Mouse (Mus musculus): Measurements from ENCODE around the gene Ube2g1. TPM values are rescaled to one million over a fixed set of nuclear protein-coding genes. Genes with fewer than 3 reads are reported as not detected.

The Ube2g1 gene
- total and polyA plus RNA-seq, 2 experiments, result 8.2 to 26.6 TPM

DNA sequence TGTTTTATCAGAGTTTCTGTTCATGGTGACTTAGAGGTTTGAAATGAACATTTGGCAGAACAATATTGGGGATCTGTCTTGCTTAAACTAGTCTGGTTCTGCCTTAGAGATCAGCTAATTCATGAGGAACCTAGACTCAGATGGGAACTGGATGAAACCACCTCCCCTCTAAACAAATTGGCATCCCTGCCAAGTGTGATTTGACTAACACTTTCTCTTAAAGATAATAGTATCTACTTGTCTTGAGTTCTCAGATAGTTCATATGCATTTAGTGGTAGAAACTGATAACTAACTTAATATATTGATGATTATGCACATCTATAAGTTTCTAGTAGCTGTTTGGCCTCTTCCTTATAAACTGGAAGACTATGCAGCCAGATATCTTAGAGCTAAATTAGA lies 79.6 kb downstream of the Ube2g1 start:
- Histone ChIP-seq H3K4me3 (ENCODE audit: insufficient read depth, low read depth, low read length) (no peak overlapping the region), H3K27ac (replicated peaks; ENCODE audit: insufficient read depth, low read depth, low read length) (no peak overlapping the region), H3K4me1 (ENCODE audit: control insufficient read depth, insufficient read depth, low read length) (peaks cover 21% of the 10 kb centered on the region), H3K36me3 (ENCODE audit: control insufficient read depth, insufficient read depth, low read length) (no peaks in the 10 kb centered on the region; the same call in 1 of the 2 replicates), H3K9ac (ENCODE audit: low read depth, low read length) (no peak overlapping the region), H3K27me3 (ENCODE audit: control insufficient read depth, insufficient read depth, low read length) (no peaks in the 10 kb centered on the region), H3K79me2 (ENCODE audit: control insufficient read depth, insufficient read depth, low read length) (peaks cover 14% of the 10 kb centered on the region; the same call in 1 of the 2 replicates)
- no peak for TF ChIP-seq POLR2A (IDR thresholded peaks at IDR 0.05; ENCODE audit: extremely low read depth, insufficient read depth, low read length)
- no peak for TF ChIP-seq CTCF (IDR thresholded peaks at IDR 0.05; ENCODE audit: low read depth, low read length)
- DNase-seq (ENCODE audit: extremely low read depth, low read depth, low spot score), result no peak

DNA sequence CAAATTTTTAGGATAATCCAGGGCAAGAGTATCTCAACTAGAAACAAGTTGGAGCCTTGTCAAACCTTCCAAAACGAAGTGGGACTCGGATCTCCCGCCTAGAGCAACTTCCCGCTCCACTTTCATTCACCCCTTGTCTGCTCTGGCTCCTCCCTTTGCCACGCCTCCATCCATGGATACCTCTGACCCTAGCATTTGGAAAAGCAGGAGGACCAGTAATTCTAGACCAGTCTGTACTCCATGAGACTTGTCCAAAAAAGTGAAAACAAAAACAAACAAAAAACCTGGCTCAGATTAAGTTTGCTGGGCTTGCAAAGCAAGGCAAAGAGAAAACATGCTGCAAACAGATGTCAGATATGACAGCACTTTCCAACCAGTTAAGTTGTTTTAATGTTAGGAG lies 81.2 kb downstream of the Ube2g1 start:
- no peak overlapping the region for H3K9ac ChIP-seq (ENCODE audit: low read depth, low read length)
- peaks cover 24% of the 10 kb centered on the region for H3K4me1 ChIP-seq (ENCODE audit: control insufficient read depth, insufficient read depth, low read length)
- H3K4me3 ChIP-seq (ENCODE audit: insufficient read depth, low read depth, low read length), result no peak overlapping the region
- no peaks in the 10 kb centered on the region for H3K36me3 ChIP-seq (ENCODE audit: control insufficient read depth, insufficient read depth, low read length)
- 6% methylated on average over 5 of the region's 5 CpGs for WGBS
- DNase-seq (ENCODE audit: extremely low read depth, low read depth, low spot score), result peak; percentile 85
- peaks cover 27% of the 10 kb centered on the region; the same call in 1 of the 2 replicates for H3K79me2 ChIP-seq (ENCODE audit: control insufficient read depth, insufficient read depth, low read length)
- no peaks in the 10 kb centered on the region for H3K27me3 ChIP-seq (ENCODE audit: control insufficient read depth, insufficient read depth, low read length)
- TF ChIP-seq POLR2A (IDR thresholded peaks at IDR 0.05; ENCODE audit: extremely low read depth, insufficient read depth, low read length), result no peak
- TF ChIP-seq CTCF (IDR thresholded peaks at IDR 0.05; ENCODE audit: low read depth, low read length), result no peak
- no peak overlapping the region for H3K27ac ChIP-seq (replicated peaks; ENCODE audit: insufficient read depth, low read depth, low read length)

DNA sequence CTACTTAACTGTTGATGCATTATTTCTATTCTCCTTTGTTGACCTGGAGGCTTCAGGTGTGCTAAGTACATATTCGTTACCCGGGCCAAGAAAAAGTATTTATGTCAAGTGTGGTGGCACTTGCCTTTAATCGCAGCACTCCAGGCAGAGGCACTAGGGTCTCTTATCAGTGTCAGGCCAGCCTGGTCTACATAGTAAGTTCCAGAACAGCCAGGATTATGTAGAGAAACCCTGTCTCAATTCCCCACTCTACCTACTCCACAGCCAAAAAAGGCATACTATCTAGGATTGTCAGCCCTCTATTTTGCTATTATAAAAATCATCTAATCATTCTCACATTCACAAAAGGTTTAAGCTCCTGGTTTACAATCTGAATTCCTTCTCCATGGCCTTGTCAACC lies 82.0 kb downstream of the Ube2g1 start:
- Histone ChIP-seq H3K27me3 (ENCODE audit: control insufficient read depth, insufficient read depth, low read length) (no peaks in the 10 kb centered on the region), H3K79me2 (ENCODE audit: control insufficient read depth, insufficient read depth, low read length) (peaks cover 34% of the 10 kb centered on the region), H3K36me3 (ENCODE audit: control insufficient read depth, insufficient read depth, low read length) (no peaks in the 10 kb centered on the region), H3K27ac (replicated peaks; ENCODE audit: insufficient read depth, low read depth, low read length) (no peak overlapping the region), H3K4me1 (ENCODE audit: control insufficient read depth, insufficient read depth, low read length) (peaks cover 26% of the 10 kb centered on the region), H3K4me3 (ENCODE audit: insufficient read depth, low read depth, low read length) (no peak overlapping the region), H3K9ac (ENCODE audit: low read depth, low read length) (no peak overlapping the region)
- WGBS, result 52% methylated on average over 3 of the region's 3 CpGs
- TF ChIP-seq POLR2A (IDR thresholded peaks at IDR 0.05; ENCODE audit: extremely low read depth, insufficient read depth, low read length), result no peak
- TF ChIP-seq CTCF (IDR thresholded peaks at IDR 0.05; ENCODE audit: low read depth, low read length), result no peak
- no peak for DNase-seq (ENCODE audit: extremely low read depth, low read depth, low spot score)

DNA sequence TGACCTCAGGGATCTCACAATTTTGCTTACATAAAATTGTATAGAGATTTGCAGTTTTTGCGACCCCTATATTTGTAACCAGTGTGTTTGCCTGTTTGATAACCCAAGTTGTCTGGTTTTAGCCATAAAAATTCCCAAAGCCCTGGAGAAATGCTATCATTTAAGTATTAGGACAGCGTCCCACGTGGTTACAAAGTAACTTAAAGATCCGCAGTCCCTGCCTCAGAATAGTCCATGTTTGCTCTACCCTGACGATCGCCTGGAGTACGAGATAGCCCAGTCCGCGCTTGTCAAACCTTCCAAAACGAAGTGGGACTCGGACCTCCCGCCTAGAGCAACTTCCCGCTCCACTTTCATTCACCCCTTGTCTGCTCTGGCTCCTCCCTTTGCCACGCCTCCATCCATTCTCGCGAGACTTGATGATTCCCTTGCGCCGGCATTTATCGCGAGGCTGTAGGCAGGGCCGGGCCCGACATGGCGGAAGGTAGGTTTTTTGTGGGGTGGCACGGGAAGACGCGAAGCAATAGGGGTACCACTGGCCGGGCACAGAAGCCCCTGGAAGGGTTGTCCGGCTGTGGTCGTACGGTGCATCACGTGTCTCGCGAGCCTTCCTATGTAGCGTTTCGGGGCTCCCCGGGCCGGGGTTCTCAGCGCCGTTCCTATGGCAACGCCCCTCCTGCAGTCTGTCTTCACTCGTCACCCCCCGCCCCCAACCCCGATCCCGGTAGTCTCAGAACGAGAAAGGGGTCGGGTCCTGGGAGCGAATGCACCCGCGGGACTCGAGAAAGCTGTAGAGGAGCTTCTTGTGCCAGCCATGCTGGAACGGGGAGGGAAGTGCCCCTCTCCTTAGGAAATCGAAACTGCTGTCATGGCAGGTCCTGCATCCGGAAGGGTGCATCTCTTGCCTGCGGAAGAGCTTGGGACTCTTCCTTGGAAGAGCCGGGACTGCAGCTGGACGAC lies 82.7 kb downstream of the Ube2g1 start, which contains the start of gene Ankfy1:
Ankfy1 (plus strand) TSS at position 456 of the 960 bp plus-strand sequence.
- Histone ChIP-seq H3K36me3 (ENCODE audit: control insufficient read depth, insufficient read depth, low read length) (no peaks in the 10 kb centered on the region), H3K4me3 (ENCODE audit: insufficient read depth, low read depth, low read length) (peak within 1 kb of the TSS; percentile 87), H3K79me2 (ENCODE audit: control insufficient read depth, insufficient read depth, low read length) (peaks cover 34% of the 10 kb centered on the region), H3K4me1 (ENCODE audit: control insufficient read depth, insufficient read depth, low read length) (peaks cover 26% of the 10 kb centered on the region), H3K27ac (replicated peaks; ENCODE audit: insufficient read depth, low read depth, low read length) (peak within 1 kb of the TSS; percentile 37), H3K27me3 (ENCODE audit: control insufficient read depth, insufficient read depth, low read length) (no peaks in the 10 kb centered on the region), H3K9ac (ENCODE audit: low read depth, low read length) (peak within 1 kb of the TSS; percentile 58)
- TF ChIP-seq CTCF (IDR thresholded peaks at IDR 0.05; ENCODE audit: low read depth, low read length), result no peak
- TF ChIP-seq POLR2A (IDR thresholded peaks at IDR 0.05; ENCODE audit: extremely low read depth, insufficient read depth, low read length), result peak; percentile 74; the same call in 1 of the 2 replicates
- under 1% methylated on average over 56 of the region's 56 CpGs for WGBS
- peak; percentile 82 for DNase-seq (ENCODE audit: extremely low read depth, low read depth, low spot score)

DNA sequence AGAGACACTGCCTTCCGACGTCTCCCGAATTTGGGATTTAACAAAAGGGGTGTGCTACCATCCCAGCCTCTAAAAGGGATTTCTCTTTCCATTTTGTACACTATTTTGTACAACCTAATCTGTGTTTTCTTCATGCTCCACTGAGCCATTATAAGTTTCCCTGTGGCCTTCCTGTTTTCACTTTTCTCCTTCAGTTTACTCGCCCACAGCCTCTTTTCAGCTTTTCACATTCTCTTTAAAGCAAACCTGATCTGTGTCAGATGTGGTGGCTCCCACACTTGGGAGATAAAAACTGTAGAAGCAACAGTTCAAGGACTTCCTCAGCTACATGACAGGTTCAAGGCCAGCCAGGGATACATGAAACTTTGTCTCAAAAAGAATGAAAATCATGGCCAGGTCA lies 85.3 kb downstream of the Ube2g1 start:
- no peak for DNase-seq (ENCODE audit: extremely low read depth, low read depth, low spot score)
- H3K27me3 ChIP-seq (ENCODE audit: control insufficient read depth, insufficient read depth, low read length), result no peaks in the 10 kb centered on the region
- H3K4me3 ChIP-seq (ENCODE audit: insufficient read depth, low read depth, low read length), result no peak overlapping the region
- peaks cover 40% of the 10 kb centered on the region for H3K79me2 ChIP-seq (ENCODE audit: control insufficient read depth, insufficient read depth, low read length)
- WGBS, result 80% methylated on average over 4 of the region's 4 CpGs
- H3K9ac ChIP-seq (ENCODE audit: low read depth, low read length), result no peak overlapping the region
- no peak overlapping the region for H3K27ac ChIP-seq (replicated peaks; ENCODE audit: insufficient read depth, low read depth, low read length)
- H3K36me3 ChIP-seq (ENCODE audit: control insufficient read depth, insufficient read depth, low read length), result no peaks in the 10 kb centered on the region; the same call in 1 of the 2 replicates
- peaks cover 24% of the 10 kb centered on the region for H3K4me1 ChIP-seq (ENCODE audit: control insufficient read depth, insufficient read depth, low read length)
- TF ChIP-seq POLR2A (IDR thresholded peaks at IDR 0.05; ENCODE audit: extremely low read depth, insufficient read depth, low read length), result no peak
- TF ChIP-seq CTCF (IDR thresholded peaks at IDR 0.05; ENCODE audit: low read depth, low read length), result no peak

Measured in liver, adult 2 months (tissue).